Mouse (Mus musculus) lung, postnatal 0 days (tissue): ENCODE data around the gene Extl2. TPM values are rescaled to one million over a fixed set of nuclear protein-coding genes. Genes with fewer than 3 reads are reported as not detected.

Source experiments
- ATAC-seq: fragments of 200-750 bp; cut with Nextera tagmentation; 2 replicates; pipeline ENCODE4 v1.8.0; 2017; ENCODE audit warnings: moderate library complexity
- DNase-seq: peaks from one replicate; pipeline ENCODE4 v3.0.0-alpha.2; 2016; ENCODE audit warnings: low spot score
- H3K27ac ChIP-seq: fragments of 300-500 bp; sonication (generic); 2 replicates; pipeline ENCODE4 v1.5.1; 2014; ENCODE audit warnings: antibody characterized with exemption, mild to moderate bottlenecking, low read length, mixed read lengths
- H3K27me3 ChIP-seq: fragments of 300-500 bp; sonication (generic); replicated peaks from 2 replicates; pipeline ENCODE4 v1.6.1; 2014; ENCODE audit warnings: low read length, mixed read lengths; ENCODE audit not compliant: insufficient read depth
- H3K36me3 ChIP-seq: fragments of 300-500 bp; sonication (generic); 2 replicates; pipeline ENCODE4 v1.6.1; 2014; ENCODE audit warnings: low read length, mixed read lengths; ENCODE audit not compliant: insufficient read depth
- H3K4me1 ChIP-seq: fragments of 300-500 bp; sonication (generic); 2 replicates; pipeline ENCODE4 v1.6.1; 2014; ENCODE audit warnings: antibody characterized with exemption, low read depth, low read length, mixed read lengths; ENCODE audit not compliant: insufficient read depth
- H3K4me2 ChIP-seq: fragments of 300-500 bp; sonication (generic); replicated peaks from 2 replicates; pipeline ENCODE4 v1.6.1; 2014; ENCODE audit warnings: low read depth, mild to moderate bottlenecking, low read length, moderate library complexity, mixed read lengths
- H3K4me3 ChIP-seq: fragments of 300-500 bp; sonication (generic); 2 replicates; pipeline ENCODE4 v1.5.1; 2014; ENCODE audit warnings: low read depth, low read length
- H3K9ac ChIP-seq: fragments of 300-500 bp; sonication (generic); replicated peaks from 2 replicates; pipeline ENCODE4 v1.6.1; 2014; ENCODE audit warnings: low read depth, mild to moderate bottlenecking
- H3K9me3 ChIP-seq: fragments of 300-500 bp; sonication (generic); 2 replicates; pipeline ENCODE4 v1.6.1; 2016; ENCODE audit warnings: low read length, mixed read lengths
- CTCF ChIP-seq: IDR thresholded peaks from 2 replicates; pipeline ENCODE4 v1.5.1; 2016; ENCODE audit warnings: antibody characterized with exemption, mild to moderate bottlenecking
- EP300 ChIP-seq: IDR thresholded peaks from 2 replicates; pipeline ENCODE4 v1.6.1; 2016; ENCODE audit warnings: antibody characterized with exemption, mild to moderate bottlenecking, control low read depth
- WGBS: fragments of 180-500 bp; shearing (Covaris S2); extraction: QIAGEN DNeasy Blood & Tissue Kit; methylation state at CpG from one replicate; pipeline ENCODE4 v1.1.7; 2014; 5-methylcytosine and 5-hydroxymethylcytosine counted together
- polyA plus RNA-seq: library from polyadenylated mRNA; unstranded; fragments of >200 nt; fragmentation: Nextera tagmentation; extraction: Ambion mirVana; gene quantifications from 2 replicates; pipeline ENCODE4 v1.2.1, GENCODE M21; 2015

Gene Extl2
- polyA plus RNA-seq, 1 experiment from 2014 or later = 10.4 TPM

GRCm38 (mm10) chr3:115983217-115983616, 24.0 kb upstream of the Extl2 start:
- TF ChIP-seq CTCF = no peak
- no peak for TF ChIP-seq EP300
- H3K36me3 ChIP-seq = peaks cover 20% of the 10 kb centered on the region
- H3K9me3 ChIP-seq = no peaks in the 10 kb centered on the region
- H3K9ac ChIP-seq = no peak overlapping the region
- no peak overlapping the region for H3K4me3 ChIP-seq
- ATAC-seq (no peak), DNase-seq (no peak)
- H3K27me3 ChIP-seq = no peaks in the 10 kb centered on the region
- 91% methylated on average over 8 of the region's 8 CpGs for WGBS
- H3K4me2 ChIP-seq = no peak overlapping the region
- no peaks in the 10 kb centered on the region for H3K4me1 ChIP-seq
- no peak overlapping the region for H3K27ac ChIP-seq

- Histone ChIP-seq H3K4me3 (no peak overlapping the region), H3K27me3 (no peaks in the 10 kb centered on the region), H3K4me2 (no peak overlapping the region), H3K36me3 (peaks cover 24% of the 10 kb centered on the region), H3K27ac (no peak overlapping the region), H3K4me1 (no peaks in the 10 kb centered on the region), H3K9ac (no peak overlapping the region), H3K9me3 (no peaks in the 10 kb centered on the region)
- no peak for ATAC-seq
- TF ChIP-seq CTCF = no peak
- no peak for TF ChIP-seq EP300
- 95% methylated on average over 9 of the region's 9 CpGs for WGBS
- no peak for DNase-seq
Measured at GRCm38 (mm10) chr3:115984653-115985052, 22.6 kb upstream of the Extl2 start.

- TF ChIP-seq EP300 (no peak), CTCF (no peak)
- Histone ChIP-seq H3K4me3 (no peak overlapping the region), H3K4me2 (no peak overlapping the region), H3K9me3 (no peaks in the 10 kb centered on the region), H3K36me3 (peaks cover 22% of the 10 kb centered on the region), H3K9ac (no peak overlapping the region), H3K4me1 (no peaks in the 10 kb centered on the region), H3K27ac (no peak overlapping the region), H3K27me3 (no peaks in the 10 kb centered on the region)
- ATAC-seq (no peak), DNase-seq (peak; percentile 18)
- 60% methylated on average over 9 of the region's 9 CpGs for WGBS
Measured at GRCm38 (mm10) chr3:115985183-115985892, 21.9 kb upstream of the Extl2 start.

GRCm38 (mm10) chr3:115992103-115992502, 15.2 kb upstream of the Extl2 start:
- Histone ChIP-seq H3K4me2 (no peak overlapping the region), H3K9ac (0 out of 2 replicates have a peak overlapping the region, but pooled peaks have one; percentile 5), H3K27ac (no peak overlapping the region), H3K36me3 (peaks cover 6% of the 10 kb centered on the region; the same call in 1 of the 2 replicates), H3K27me3 (no peaks in the 10 kb centered on the region), H3K4me3 (no peak overlapping the region), H3K9me3 (no peaks in the 10 kb centered on the region), H3K4me1 (no peaks in the 10 kb centered on the region)
- no peak for ATAC-seq
- 40% methylated on average over 4 of the region's 4 CpGs for WGBS
- no peak for DNase-seq
- TF ChIP-seq EP300 = no peak
- no peak for TF ChIP-seq CTCF

GRCm38 (mm10) chr3:115992588-115992987, 14.7 kb upstream of the Extl2 start:
- 77% methylated on average over 4 of the region's 4 CpGs for WGBS
- H3K27ac ChIP-seq = no peak overlapping the region
- H3K9ac ChIP-seq = no peak overlapping the region
- H3K36me3 ChIP-seq = peaks cover 6% of the 10 kb centered on the region; the same call in 1 of the 2 replicates
- no peak for TF ChIP-seq EP300
- TF ChIP-seq CTCF = no peak
- no peak overlapping the region for H3K4me2 ChIP-seq
- no peaks in the 10 kb centered on the region for H3K27me3 ChIP-seq
- ATAC-seq (no peak), DNase-seq (no peak)
- no peak overlapping the region for H3K4me3 ChIP-seq
- H3K4me1 ChIP-seq = no peaks in the 10 kb centered on the region
- H3K9me3 ChIP-seq = no peaks in the 10 kb centered on the region; the same call in 1 of the 2 replicates

- no peak overlapping the region for H3K27ac ChIP-seq
- no peak overlapping the region for H3K9ac ChIP-seq
- peaks cover 6% of the 10 kb centered on the region; the same call in 1 of the 2 replicates for H3K36me3 ChIP-seq
- no peak for DNase-seq
- H3K9me3 ChIP-seq = peaks cover 2% of the 10 kb centered on the region; the same call in 1 of the 2 replicates
- TF ChIP-seq CTCF = no peak
- TF ChIP-seq EP300 = no peak
- H3K4me2 ChIP-seq = no peak overlapping the region
- WGBS = 77% methylated on average over 10 of the region's 10 CpGs
- no peaks in the 10 kb centered on the region for H3K27me3 ChIP-seq
- no peaks in the 10 kb centered on the region for H3K4me1 ChIP-seq
- no peak for ATAC-seq
- H3K4me3 ChIP-seq = no peak overlapping the region
Measured at GRCm38 (mm10) chr3:115993025-115993424, 14.2 kb upstream of the Extl2 start.
